Mouse (Mus musculus): ENCODE measurements around the gene Fam19a1.

Fam19a1 gene

GRCm38 (mm10) chr6:96437814-96438213, 324.9 kb downstream of the Fam19a1 start:
- no peak for DNase-seq (ENCODE audit: low spot score in 2 of 2)

GRCm38 (mm10) chr6:96439419-96439818, 326.5 kb downstream of the Fam19a1 start:
- DNase-seq (ENCODE audit: low spot score in 2 of 2): no peak

- no peak for DNase-seq (ENCODE audit: low spot score in 2 of 2)
Observed at GRCm38 (mm10) chr6:96441971-96442370, 329.0 kb downstream of the Fam19a1 start.

GRCm38 (mm10) chr6:96447466-96447865, 334.5 kb downstream of the Fam19a1 start:
- DNase-seq (ENCODE audit: low spot score in 2 of 2): no peak

GRCm38 (mm10) chr6:96456266-96456665, 343.3 kb downstream of the Fam19a1 start:
- no peak for DNase-seq (ENCODE audit: low spot score in 2 of 2)

GRCm38 (mm10) chr6:96457590-96458259, 344.8 kb downstream of the Fam19a1 start:
- DNase-seq (ENCODE audit: low spot score in 2 of 2): no peak

GRCm38 (mm10) chr6:96459041-96459440, 346.1 kb downstream of the Fam19a1 start:
- no peak for DNase-seq (ENCODE audit: low spot score in 2 of 2)

- DNase-seq (ENCODE audit: low spot score in 2 of 2): no peak
Observed at GRCm38 (mm10) chr6:96499464-96499863, 386.5 kb downstream of the Fam19a1 start.

GRCm38 (mm10) chr6:96541600-96541999, 428.6 kb downstream of the Fam19a1 start:
- DNase-seq (ENCODE audit: low spot score in 2 of 2): no peak

- DNase-seq (ENCODE audit: low spot score in 2 of 2): no peak
Observed at GRCm38 (mm10) chr6:96544832-96545231, 431.9 kb downstream of the Fam19a1 start.

GRCm38 (mm10) chr6:96550431-96550830, 437.5 kb downstream of the Fam19a1 start:
- no peak for DNase-seq (ENCODE audit: low spot score in 2 of 2)

- no peak for DNase-seq (ENCODE audit: low spot score in 2 of 2)
Observed at GRCm38 (mm10) chr6:96578649-96579048, 465.7 kb downstream of the Fam19a1 start.

- DNase-seq (ENCODE audit: low spot score in 2 of 2): no peak
Observed at GRCm38 (mm10) chr6:96580726-96581125, 467.8 kb downstream of the Fam19a1 start.

- DNase-seq (ENCODE audit: low spot score in 2 of 2): no peak
Observed at GRCm38 (mm10) chr6:96581187-96581586, 468.2 kb downstream of the Fam19a1 start.

- no peak for DNase-seq (ENCODE audit: low spot score in 2 of 2)
Observed at GRCm38 (mm10) chr6:96587427-96587826, 474.5 kb downstream of the Fam19a1 start.

- no peak for DNase-seq (ENCODE audit: low spot score in 2 of 2)
Observed at GRCm38 (mm10) chr6:96593031-96593430, 480.1 kb downstream of the Fam19a1 start.

- DNase-seq (ENCODE audit: low spot score in 2 of 2): no peak
Observed at GRCm38 (mm10) chr6:96595201-96595600, 482.2 kb downstream of the Fam19a1 start.

GRCm38 (mm10) chr6:96624196-96624595, 511.2 kb downstream of the Fam19a1 start:
- DNase-seq (ENCODE audit: low spot score in 2 of 2): no peak

GRCm38 (mm10) chr6:96631518-96631917, 518.6 kb downstream of the Fam19a1 start:
- no peak for DNase-seq (ENCODE audit: low spot score in 2 of 2)

GRCm38 (mm10) chr6:96632243-96632642, 519.3 kb downstream of the Fam19a1 start:
- DNase-seq (ENCODE audit: low spot score in 2 of 2): no peak

GRCm38 (mm10) chr6:96635663-96636062, 522.7 kb downstream of the Fam19a1 start:
- no peak for DNase-seq (ENCODE audit: low spot score in 2 of 2)

GRCm38 (mm10) chr6:96648742-96649141, 535.8 kb downstream of the Fam19a1 start:
- no peak for DNase-seq (ENCODE audit: low spot score in 2 of 2)

- no peak for DNase-seq (ENCODE audit: low spot score in 2 of 2)
Observed at GRCm38 (mm10) chr6:96649267-96649666, 536.3 kb downstream of the Fam19a1 start.

GRCm38 (mm10) chr6:96666311-96666710, 553.4 kb downstream of the Fam19a1 start:
- DNase-seq (ENCODE audit: low spot score in 2 of 2): no peak
